Mouse (Mus musculus) kidney, adult 2 months (tissue): Measurements from ENCODE around the gene Myg1. TPM values are rescaled to one million over a fixed set of nuclear protein-coding genes. Genes with fewer than 3 reads are reported as not detected.

Experiments used
- DNase-seq: peaks from one replicate; pipeline ENCODE4 v3.0.0; 2021
- H3K27ac ChIP-seq: fragments of 200-500 bp; 2 replicates; pipeline ENCODE4 v1.5.1; 2012; ENCODE audit warnings: low read depth, low read length, control low read depth, inconsistent platforms; ENCODE audit not compliant: insufficient read depth
- H3K27me3 ChIP-seq: fragments of 200-500 bp; replicated peaks from 2 replicates; pipeline ENCODE4 v1.6.1; 2012; ENCODE audit warnings: mild to moderate bottlenecking, moderate library complexity, low read length, inconsistent platforms; ENCODE audit not compliant: control insufficient read depth, insufficient read depth
- H3K36me3 ChIP-seq: fragments of 200-500 bp; 2 replicates; pipeline ENCODE4 v1.6.1; 2012; ENCODE audit warnings: mild to moderate bottlenecking, moderate library complexity, low read length, inconsistent platforms; ENCODE audit not compliant: control insufficient read depth, insufficient read depth
- H3K4me1 ChIP-seq: fragments of 200-500 bp; 2 replicates; pipeline ENCODE4 v1.6.1; 2011; ENCODE audit warnings: low read length; ENCODE audit not compliant: control insufficient read depth, insufficient read depth
- H3K4me3 ChIP-seq: fragments of 200-500 bp; 2 replicates; pipeline ENCODE4 v1.5.1; 2011; ENCODE audit warnings: mild to moderate bottlenecking, low read depth, low read length, control low read depth; ENCODE audit not compliant: insufficient read depth
- CTCF ChIP-seq: fragments of 200-500 bp; conservative IDR thresholded peaks from 2 replicates; pipeline ENCODE4 v1.5.1; 2011; ENCODE audit warnings: low read depth, mild to moderate bottlenecking, control low read depth, low read length, moderate library complexity, mixed read lengths; ENCODE audit not compliant: insufficient read depth, insufficient read length
- POLR2A ChIP-seq: fragments of 200-500 bp; IDR thresholded peaks from one replicate; pipeline ENCODE4 v1.6.1; 2011; ENCODE audit warnings: low read depth, low read length, control low read depth
- WGBS: fragments of 180-500 bp; shearing (Covaris S2); methylation state at CpG from one replicate; pipeline ENCODE4 v1.1.7; 2018; 5-methylcytosine and 5-hydroxymethylcytosine counted together
- polyA plus RNA-seq: library from polyadenylated mRNA; depleted of rRNA; stranded (reverse); fragments of >200 nt; gene quantifications from 2 replicates; pipeline ENCODE4 v1.2.3, GENCODE M21; 2012

Gene Myg1
- polyA plus RNA-seq, 1 experiment, result 70.0 TPM

DNA sequence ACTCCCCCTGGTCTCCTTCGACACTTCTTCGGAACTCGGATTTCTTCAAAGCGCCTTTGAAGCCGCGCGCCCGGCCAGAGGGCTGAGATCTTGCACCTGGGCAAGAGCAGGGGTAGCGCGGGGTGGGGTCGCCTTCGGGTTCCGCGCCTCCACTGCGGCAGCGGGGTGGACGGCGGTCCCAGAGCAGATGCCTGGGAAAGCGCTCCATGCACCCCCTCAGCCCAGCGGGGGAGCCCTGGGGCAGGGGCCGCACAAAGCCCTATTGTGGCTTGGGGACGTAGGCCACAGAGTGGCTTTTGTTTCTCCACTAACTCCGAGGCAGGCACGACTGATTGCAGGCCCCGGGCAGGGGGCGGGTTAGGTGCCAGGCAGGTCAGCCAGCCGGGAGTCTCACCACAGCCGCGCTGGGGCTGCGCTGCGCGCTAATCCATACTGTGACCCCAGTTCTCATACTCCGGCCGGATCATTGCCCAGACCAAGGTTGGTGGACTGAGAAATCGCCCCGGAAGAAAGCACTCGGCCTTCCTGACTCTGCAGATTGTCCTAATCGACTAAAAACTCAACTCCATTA is 24.4 kb downstream of the Myg1 start:
- 17% methylated on average over 38 of the region's 38 CpGs for WGBS
- no peaks in the 10 kb centered on the region for H3K27me3 ChIP-seq
- DNase-seq, result peak; percentile 74
- peaks cover 3% of the 10 kb centered on the region; the same call in 1 of the 2 replicates for H3K4me1 ChIP-seq
- peak overlapping the region; percentile 38 for H3K4me3 ChIP-seq
- TF ChIP-seq CTCF (no peak), POLR2A (no peak)
- no peaks in the 10 kb centered on the region for H3K36me3 ChIP-seq
- peak overlapping the region; percentile 22 for H3K27ac ChIP-seq

DNA sequence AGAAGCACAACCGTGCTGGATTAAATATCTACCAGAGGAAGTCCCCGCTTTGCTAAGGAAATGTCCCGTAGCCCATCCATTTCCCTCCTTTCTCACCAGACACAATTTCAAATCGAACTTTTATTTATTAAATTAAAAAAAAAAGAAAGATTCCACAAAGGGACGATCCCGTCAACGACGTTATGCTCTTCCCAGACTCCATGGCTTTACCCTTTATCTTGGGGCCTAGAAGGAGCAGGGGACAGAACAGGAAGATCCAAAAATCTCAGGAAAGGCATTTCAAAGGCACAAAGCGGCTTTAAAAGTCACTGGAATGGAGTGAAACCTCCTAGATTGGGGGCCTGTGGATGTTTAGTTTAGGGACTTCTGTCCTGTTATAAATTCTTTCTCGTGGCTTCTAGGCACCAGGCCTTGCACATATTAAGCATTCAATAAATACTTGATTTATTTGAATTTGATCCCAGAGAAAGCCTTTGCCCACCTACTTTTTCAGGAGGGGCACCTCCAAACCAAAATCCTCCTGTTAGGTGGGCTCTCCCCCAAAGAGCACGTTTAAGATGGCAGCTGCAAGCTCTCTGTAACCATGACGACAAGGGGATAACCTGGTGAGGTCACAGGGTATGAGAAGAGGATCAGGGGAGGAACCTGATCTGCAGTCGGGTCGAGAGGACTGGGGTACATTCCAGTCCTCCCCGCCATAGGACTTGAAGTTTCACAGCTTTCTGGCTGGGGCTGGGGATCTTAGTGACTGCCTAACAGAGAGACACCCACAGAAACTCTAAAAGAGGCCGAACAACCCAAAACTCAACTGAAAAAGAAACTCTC is 25.2 kb downstream of the Myg1 start:
- no peaks in the 10 kb centered on the region for H3K36me3 ChIP-seq
- WGBS, result 69% methylated on average over 16 of the region's 16 CpGs
- no peaks in the 10 kb centered on the region for H3K4me1 ChIP-seq
- H3K4me3 ChIP-seq, result no peak overlapping the region
- DNase-seq, result no peak
- TF ChIP-seq CTCF, result no peak
- TF ChIP-seq POLR2A, result no peak
- no peak overlapping the region for H3K27ac ChIP-seq
- H3K27me3 ChIP-seq, result no peaks in the 10 kb centered on the region

DNA sequence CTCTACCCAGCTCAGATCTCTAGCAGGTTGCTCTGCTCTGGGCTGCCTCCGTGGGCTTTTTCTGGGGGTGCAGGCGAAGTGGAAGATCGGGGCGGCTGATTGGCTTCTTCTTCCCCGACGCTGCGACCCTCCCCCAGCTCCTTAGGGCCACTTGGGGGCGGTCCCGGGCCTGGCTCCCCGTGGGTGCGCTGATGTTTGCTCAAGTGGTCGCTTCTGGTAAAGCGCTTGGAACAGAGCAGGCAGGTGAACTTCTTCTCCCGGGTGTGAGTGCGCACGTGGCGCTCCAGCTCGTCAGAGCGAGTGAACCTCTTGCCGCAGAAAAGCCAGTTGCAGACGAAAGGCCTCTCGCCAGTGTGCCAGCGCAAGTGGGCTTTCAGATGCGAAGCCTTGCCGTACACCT is 26.6 kb downstream of the Myg1 start:
- no peaks in the 10 kb centered on the region for H3K27me3 ChIP-seq
- no peaks in the 10 kb centered on the region for H3K36me3 ChIP-seq
- H3K27ac ChIP-seq, result no peak overlapping the region
- 15% methylated on average over 25 of the region's 25 CpGs for WGBS
- TF ChIP-seq POLR2A, result no peak
- TF ChIP-seq CTCF, result no peak
- H3K4me1 ChIP-seq, result no peaks in the 10 kb centered on the region
- DNase-seq, result no peak
- H3K4me3 ChIP-seq, result no peak overlapping the region

DNA sequence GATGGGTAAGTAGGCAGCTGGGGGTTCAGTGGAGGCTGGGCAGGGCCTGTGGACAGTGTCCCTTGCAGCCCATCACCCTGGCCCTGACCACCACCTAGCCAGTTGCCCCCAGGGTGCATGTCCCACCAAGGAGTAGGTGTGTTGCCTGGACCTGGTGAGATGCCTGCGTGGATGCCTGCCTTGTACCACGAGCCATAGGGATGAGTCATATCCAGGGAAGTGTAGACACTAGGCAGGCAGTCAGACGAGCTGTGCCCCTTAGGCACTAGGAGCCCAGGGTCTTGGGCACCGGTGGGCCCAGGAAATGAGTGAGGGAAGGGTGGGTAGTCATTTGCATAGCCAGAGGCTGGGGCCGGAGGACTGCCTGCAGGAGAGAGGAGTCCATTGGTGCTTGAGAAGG is 27.3 kb downstream of the Myg1 start:
- Histone ChIP-seq H3K36me3 (no peaks in the 10 kb centered on the region), H3K4me3 (no peak overlapping the region), H3K4me1 (no peaks in the 10 kb centered on the region), H3K27ac (no peak overlapping the region), H3K27me3 (no peaks in the 10 kb centered on the region)
- TF ChIP-seq POLR2A (no peak), CTCF (no peak)
- WGBS, result 46% methylated on average over 5 of the region's 5 CpGs
- DNase-seq, result no peak

DNA sequence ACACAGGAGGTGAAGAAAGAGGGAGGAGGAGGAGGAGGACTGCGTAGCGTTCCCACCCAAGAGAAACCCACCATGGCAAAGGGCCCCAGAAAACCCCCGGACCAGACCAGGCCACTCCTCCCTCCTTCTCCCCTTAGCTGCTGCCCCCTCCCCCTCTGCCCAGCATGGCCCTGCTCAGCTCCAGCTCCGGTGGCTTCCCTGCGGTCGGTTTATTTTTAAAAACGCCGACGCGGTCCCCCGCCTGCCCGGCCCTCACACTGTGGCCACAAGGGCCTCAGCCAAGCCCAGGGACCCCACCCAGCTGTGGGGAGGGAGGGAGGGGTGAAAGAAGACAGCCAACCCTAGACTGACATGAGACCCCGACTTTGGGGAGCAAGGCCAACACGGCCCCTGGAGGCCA is 31.1 kb downstream of the Myg1 start:
- no peak overlapping the region for H3K4me3 ChIP-seq
- WGBS, result 21% methylated on average over 14 of the region's 14 CpGs
- no peak overlapping the region for H3K27ac ChIP-seq

DNA sequence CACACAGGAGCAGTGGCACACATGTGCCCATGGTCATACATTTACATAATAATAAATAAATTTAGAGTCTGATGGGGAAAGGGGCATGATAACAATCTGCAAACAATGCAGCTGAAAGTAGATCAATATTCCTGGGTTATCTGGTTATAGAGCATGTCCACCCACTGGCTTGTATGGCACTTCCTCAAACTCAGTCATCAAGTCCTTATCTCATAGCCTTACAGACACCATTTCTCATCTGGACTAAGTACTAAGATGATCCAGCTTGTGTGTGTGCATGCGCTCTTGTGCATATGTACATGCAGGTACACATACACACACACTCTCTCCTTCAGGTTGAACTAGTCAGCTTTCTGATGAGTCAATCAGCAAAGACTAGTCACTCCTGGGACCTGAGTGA is 33.2 kb downstream of the Myg1 start:
- WGBS, result 100% methylated on average over 1 of the region's 1 CpGs

More for the DNA sequence above, 31.1 kb downstream of the Myg1 start:
- Histone ChIP-seq H3K36me3 (no peaks in the 10 kb centered on the region), H3K27me3 (no peaks in the 10 kb centered on the region), H3K4me1 (no peaks in the 10 kb centered on the region)
- no peak for DNase-seq
- TF ChIP-seq CTCF (no peak), POLR2A (no peak)

DNA sequence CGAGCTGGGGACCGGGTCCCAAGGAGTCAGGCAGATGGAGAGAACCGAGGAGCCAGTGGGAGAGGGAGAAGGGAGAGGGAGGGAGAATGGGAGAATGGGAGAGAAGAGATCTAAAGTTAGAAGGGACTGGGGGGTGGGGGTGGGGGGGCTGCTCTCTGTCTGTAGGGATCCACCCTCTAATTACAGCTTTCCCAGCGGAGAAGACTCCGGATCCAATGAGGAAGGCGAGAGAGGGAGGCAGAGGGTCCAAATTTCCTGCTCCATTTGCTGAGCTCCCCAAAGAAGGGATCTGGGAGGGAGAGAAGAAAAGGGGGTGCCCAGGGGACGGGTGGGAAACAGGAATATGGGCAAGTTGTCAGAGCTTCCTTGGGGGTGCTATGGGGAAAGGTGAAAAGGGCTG is 34.7 kb downstream of the Myg1 start:
- TF ChIP-seq CTCF, result no peak
- TF ChIP-seq POLR2A, result no peak
- no peak overlapping the region for H3K27ac ChIP-seq
- H3K27me3 ChIP-seq, result no peaks in the 10 kb centered on the region
- no peaks in the 10 kb centered on the region for H3K4me1 ChIP-seq
- 17% methylated on average over 7 of the region's 7 CpGs for WGBS
- H3K36me3 ChIP-seq, result no peaks in the 10 kb centered on the region
- no peak overlapping the region for H3K4me3 ChIP-seq
- DNase-seq, result no peak

More for the DNA sequence above, 33.2 kb downstream of the Myg1 start:
- Histone ChIP-seq H3K36me3 (no peaks in the 10 kb centered on the region), H3K27me3 (no peaks in the 10 kb centered on the region), H3K27ac (no peak overlapping the region), H3K4me1 (no peaks in the 10 kb centered on the region), H3K4me3 (no peak overlapping the region)
- TF ChIP-seq POLR2A, result no peak
- no peak for TF ChIP-seq CTCF
- no peak for DNase-seq
